Mouse (Mus musculus) Patski (cell line): ENCODE measurements around the gene Egfl6. TPM values are rescaled to one million over a fixed set of nuclear protein-coding genes. Genes with fewer than 3 reads are reported as not detected.
A peak's percentile ranks its signal among the peaks of the same experiment; 100 is the strongest.

Source experiments
- ATAC-seq: fragments of 100-300 bp; one replicate; pipeline ENCODE4 v1.8.0; 2021
- CTCF ChIA-PET: fragments of 350-600 bp; sonication (Branson Sonifier 250); formaldehyde crosslinking; loops from one replicate; lab custom pipeline; 2022; ENCODE audit warnings: inconsistent platforms; lab: Charles Lee
- POLR2A ChIA-PET: fragments of 350-600 bp; sonication (Branson Sonifier 250); formaldehyde crosslinking; loops from one replicate; lab custom pipeline; 2022; ENCODE audit warnings: antibody characterized with exemption, inconsistent platforms; lab: Charles Lee
- DNase-seq: peaks from one replicate; pipeline ENCODE4 v3.0.0-alpha.2; 2011; ENCODE audit warnings: low read depth, low spot score
- H3K27me3 ChIP-seq: fragments of 371-371 bp; one replicate; pipeline ENCODE4 v1.5.1; 2021
- CTCF ChIP-seq: fragments of 100-300 bp; IDR thresholded peaks from one replicate; pipeline ENCODE4 v1.5.1; 2021
- in situ Hi-C: fragments of 300-500 bp; cut with MboI; formaldehyde crosslinking; loops from 3 replicates; pipeline ENCODE4 v1.11.1; 2018; ENCODE audit warnings: low pct_unique_long_range_greater_than_20kb, mixed read lengths
- polyA plus RNA-seq: library from polyadenylated mRNA; unstranded; gene quantifications from one replicate; pipeline ENCODE4 v1.2.3, GENCODE M21; 2021

Egfl6 gene
- polyA plus RNA-seq, 1 experiment from 2014 or later, result not detected

- DNase-seq (no peak), ATAC-seq (no peak)
- peaks cover 3% of the 10 kb centered on the region for H3K27me3 ChIP-seq
- in situ Hi-C loops, result no loop called here
- no peak for TF ChIP-seq CTCF
- ChIA-PET POLR2A (no interaction called here), CTCF (no interaction called here)
These were observed 20.1 kb downstream of the Egfl6 start for GRCm38 (mm10) chrX:166565401-166565800.

- no peak for ATAC-seq
- peaks cover 3% of the 10 kb centered on the region for H3K27me3 ChIP-seq
- ChIA-PET POLR2A (no interaction called here), CTCF (no interaction called here)
- no peak for DNase-seq
- no peak for TF ChIP-seq CTCF
- in situ Hi-C loops, result loop anchor here (5.0 kb wide), 1 partner anchor 53 kb away; no protein-coding TSS in a partner anchor
These were observed 20.6 kb downstream of the Egfl6 start for GRCm38 (mm10) chrX:166564900-166565299.

- in situ Hi-C loops, result loop anchor here (5.0 kb wide), 1 partner anchor 87 kb away; no protein-coding TSS in a partner anchor
- TF ChIP-seq CTCF, result no peak
- ATAC-seq (peak; percentile 80), DNase-seq (peak; percentile 83)
- ChIA-PET POLR2A (no interaction called here), CTCF (no interaction called here)
- no peaks in the 10 kb centered on the region for H3K27me3 ChIP-seq
These were observed 26.2 kb downstream of the Egfl6 start for GRCm38 (mm10) chrX:166559333-166559732.

GRCm38 (mm10) chrX:166552355-166552754 lies 33.2 kb downstream of the Egfl6 start:
- POLR2A ChIA-PET, result interaction anchor here (0.6 kb wide), 1 partner anchor 23 kb away, joined by 3 read pairs; no protein-coding TSS in a partner anchor

GRCm38 (mm10) chrX:166546495-166546894 lies 39.0 kb downstream of the Egfl6 start:
- CTCF ChIA-PET, result interaction anchor here (0.9 kb wide), 1 partner anchor 32 kb away, joined by 3 read pairs; no protein-coding TSS in a partner anchor

More at GRCm38 (mm10) chrX:166552355-166552754, 33.2 kb downstream of the Egfl6 start:
- no peak for TF ChIP-seq CTCF
- in situ Hi-C loops, result no loop called here
- H3K27me3 ChIP-seq, result no peaks in the 10 kb centered on the region
- DNase-seq (no peak), ATAC-seq (peak; percentile 82)
- CTCF ChIA-PET, result no interaction called here

GRCm38 (mm10) chrX:166535138-166535537 lies 50.4 kb downstream of the Egfl6 start:
- ChIA-PET CTCF (no interaction called here), POLR2A (no interaction called here)
- DNase-seq (no peak), ATAC-seq (no peak)
- in situ Hi-C loops, result no loop called here
- H3K27me3 ChIP-seq, result peaks cover 7% of the 10 kb centered on the region
- no peak for TF ChIP-seq CTCF

More at GRCm38 (mm10) chrX:166546495-166546894, 39.0 kb downstream of the Egfl6 start:
- no peak for DNase-seq
- no peak for TF ChIP-seq CTCF
- POLR2A ChIA-PET, result no interaction called here
- in situ Hi-C loops, result no loop called here
- no peaks in the 10 kb centered on the region for H3K27me3 ChIP-seq
- ATAC-seq, result no peak

- POLR2A ChIA-PET, result no interaction called here
- ATAC-seq (no peak), DNase-seq (no peak)
- in situ Hi-C loops, result no loop called here
- no peak for TF ChIP-seq CTCF
- CTCF ChIA-PET, result no interaction called here
- H3K27me3 ChIP-seq, result peaks cover 7% of the 10 kb centered on the region
These were observed 52.1 kb downstream of the Egfl6 start for GRCm38 (mm10) chrX:166533432-166533831.

- ChIA-PET POLR2A (no interaction called here), CTCF (interaction anchor here (2.1 kb wide), 1 partner anchor 12 kb away, joined by 5 read pairs; no protein-coding TSS in a partner anchor)
- no peaks in the 10 kb centered on the region for H3K27me3 ChIP-seq
- TF ChIP-seq CTCF, result no peak
- no peak for DNase-seq
- no peak for ATAC-seq
- in situ Hi-C loops, result no loop called here
These were observed 53.8 kb downstream of the Egfl6 start for GRCm38 (mm10) chrX:166531671-166532070.

GRCm38 (mm10) chrX:166528126-166528525 lies 57.4 kb downstream of the Egfl6 start:
- ATAC-seq (no peak), DNase-seq (no peak)
- H3K27me3 ChIP-seq, result no peaks in the 10 kb centered on the region
- ChIA-PET POLR2A (no interaction called here), CTCF (no interaction called here)
- TF ChIP-seq CTCF, result no peak
- in situ Hi-C loops, result no loop called here

- POLR2A ChIA-PET, result no interaction called here
- H3K27me3 ChIP-seq, result no peaks in the 10 kb centered on the region
- no peak for DNase-seq
- in situ Hi-C loops, result no loop called here
- ATAC-seq, result no peak
- no peak for TF ChIP-seq CTCF
- CTCF ChIA-PET, result no interaction called here
These were observed 59.7 kb downstream of the Egfl6 start for GRCm38 (mm10) chrX:166525637-166526315.

- CTCF ChIA-PET, result no interaction called here
- no peaks in the 10 kb centered on the region for H3K27me3 ChIP-seq
These were observed 64.7 kb downstream of the Egfl6 start for GRCm38 (mm10) chrX:166520782-166521181.

More at GRCm38 (mm10) chrX:166520782-166521181, 64.7 kb downstream of the Egfl6 start:
- in situ Hi-C loops, result no loop called here
- ATAC-seq (no peak), DNase-seq (no peak)
- POLR2A ChIA-PET, result no interaction called here
- TF ChIP-seq CTCF, result no peak
